Mouse (Mus musculus) frontal cortex, postnatal 14 days (tissue): Measurements from ENCODE around the gene Thoc7.
"Not testable (repeated sequence)": the region's sequence is repeated elsewhere in the genome, so short reads cannot be mapped to it uniquely, and the experiment has no call there.

Experiments
- DNase-seq, 2 experiments: peaks; one replicate each; pipeline ENCODE4 v3.0.0; 2022; ENCODE audit warnings: low spot score in 2 of 2

The Thoc7 gene

DNA sequence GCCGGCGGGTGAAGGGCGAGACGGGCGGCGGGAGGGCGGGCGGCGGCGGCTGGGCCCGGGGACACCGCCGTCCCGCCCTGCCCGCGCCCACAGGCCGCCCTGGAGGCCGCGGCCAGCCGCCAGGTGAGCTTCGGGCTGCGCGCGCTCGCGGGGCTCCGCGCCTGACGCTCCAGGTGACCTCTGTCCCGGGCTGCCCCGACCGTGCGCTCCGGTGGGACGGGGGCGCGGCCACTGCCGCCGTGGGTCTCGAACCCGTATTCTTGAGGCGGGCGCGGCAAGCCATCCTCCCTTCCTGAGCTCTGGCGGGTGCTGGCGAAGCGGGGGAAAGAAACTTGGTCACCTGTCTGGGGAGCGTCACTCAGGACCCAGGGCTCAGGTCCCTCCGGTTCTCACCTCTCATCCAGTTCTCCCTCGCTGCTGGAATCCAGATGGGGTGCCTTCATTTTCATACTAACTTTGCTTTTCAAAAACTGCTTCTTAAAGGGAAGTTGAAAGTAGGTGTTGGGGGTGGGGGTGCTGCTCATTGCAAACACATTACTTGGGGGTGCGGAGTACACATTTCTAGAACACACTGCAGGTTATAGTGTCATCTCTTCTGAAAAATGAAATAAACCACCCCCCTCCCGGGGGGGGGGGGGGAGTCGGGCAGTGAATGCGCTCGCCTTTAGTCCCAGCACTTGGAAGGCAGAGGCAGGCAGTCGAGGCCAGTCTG, at the start of gene Thoc7, which contains the start of gene Atxn7:
Gene Thoc7 (minus strand): TSS at position 452 of the 712 bp plus-strand sequence.
Gene Atxn7 (plus strand): TSS at position 40 of the 712 bp plus-strand sequence.
- DNase-seq, result peak in 1 of 2 experiments; percentile 25

DNA sequence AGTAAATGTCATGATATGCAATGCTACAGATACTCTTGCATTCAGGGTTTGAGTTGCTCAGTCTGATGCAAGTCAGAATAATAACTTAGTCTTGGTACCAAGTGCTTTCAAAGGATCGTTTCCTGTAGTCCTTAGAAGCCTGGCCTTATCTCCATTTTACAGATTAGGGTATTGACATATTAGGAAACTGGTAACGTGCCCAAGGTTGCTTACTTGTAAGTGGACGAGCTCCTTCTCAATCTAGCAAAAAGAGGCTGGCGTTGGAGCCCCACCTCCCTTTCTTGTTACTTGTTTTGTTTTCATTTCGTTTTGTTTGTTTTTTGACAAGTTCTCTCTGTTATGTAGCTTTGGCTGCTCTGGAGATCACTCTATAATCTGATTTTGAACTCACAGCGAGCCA, 48.1 kb upstream of the Thoc7 start:
- no peak for DNase-seq

DNA sequence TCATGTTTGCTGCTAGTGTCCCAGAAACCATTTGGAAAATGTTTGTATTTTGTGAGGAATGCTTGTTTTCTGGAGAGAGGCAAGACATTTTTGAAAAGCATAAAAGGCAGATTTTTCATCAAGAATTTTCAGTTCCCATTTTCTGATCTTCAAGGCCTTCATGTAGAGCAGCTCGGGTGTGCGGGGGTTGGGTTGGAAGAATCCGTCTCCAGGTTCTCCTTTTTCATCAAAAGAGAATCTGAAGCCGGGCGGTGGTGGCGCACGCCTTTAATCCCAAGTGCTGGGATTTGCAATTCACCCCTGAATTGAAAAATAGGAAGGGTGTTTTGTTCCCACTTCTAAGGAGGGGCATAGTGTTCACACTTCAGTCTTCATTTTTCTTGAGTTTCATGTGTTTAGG, 41.1 kb upstream of the Thoc7 start:
- no peak for DNase-seq

DNA sequence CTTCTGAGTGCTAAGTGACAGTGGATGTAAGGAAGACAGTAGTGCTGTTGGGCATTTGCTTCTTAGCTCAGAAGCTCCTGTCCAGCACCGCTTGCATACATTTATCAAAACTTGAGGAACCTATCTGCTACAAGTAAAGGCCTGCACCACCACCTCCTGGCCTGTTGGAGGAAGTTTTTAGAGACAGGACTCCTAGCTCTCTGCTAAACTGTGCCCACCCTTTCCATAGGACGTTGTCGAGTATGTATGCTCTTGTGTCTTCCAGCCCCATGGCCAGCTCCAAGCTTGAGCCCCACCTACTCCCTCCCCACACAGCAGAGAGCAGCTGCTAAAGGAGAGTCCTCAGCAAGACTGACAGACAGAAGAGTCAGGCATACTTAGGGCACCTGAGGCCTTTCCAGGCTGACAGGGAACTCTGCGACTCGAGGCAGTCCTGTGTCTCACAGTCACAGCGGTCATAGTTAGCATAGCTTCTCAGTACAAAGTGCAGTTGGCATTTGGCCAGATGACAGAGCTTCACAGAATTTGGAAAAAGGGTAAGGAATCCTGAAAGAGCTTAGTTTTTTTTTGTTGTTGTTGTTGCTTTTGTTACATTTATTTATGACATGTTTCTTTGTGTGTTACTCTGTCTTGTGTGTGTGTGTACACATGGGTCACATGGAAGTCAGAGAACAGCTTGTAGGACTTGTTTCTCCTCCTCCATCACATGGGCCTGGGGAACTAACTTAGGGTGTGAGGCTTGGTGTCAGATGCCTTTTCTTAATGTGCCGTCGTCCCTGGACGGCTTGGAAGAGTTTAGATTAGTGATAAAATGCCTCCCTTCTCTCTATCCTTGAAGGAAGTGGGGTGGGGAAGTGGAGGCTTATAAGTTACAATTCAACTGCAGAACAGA, 33.8 kb upstream of the Thoc7 start:
- DNase-seq, result no peak

DNA sequence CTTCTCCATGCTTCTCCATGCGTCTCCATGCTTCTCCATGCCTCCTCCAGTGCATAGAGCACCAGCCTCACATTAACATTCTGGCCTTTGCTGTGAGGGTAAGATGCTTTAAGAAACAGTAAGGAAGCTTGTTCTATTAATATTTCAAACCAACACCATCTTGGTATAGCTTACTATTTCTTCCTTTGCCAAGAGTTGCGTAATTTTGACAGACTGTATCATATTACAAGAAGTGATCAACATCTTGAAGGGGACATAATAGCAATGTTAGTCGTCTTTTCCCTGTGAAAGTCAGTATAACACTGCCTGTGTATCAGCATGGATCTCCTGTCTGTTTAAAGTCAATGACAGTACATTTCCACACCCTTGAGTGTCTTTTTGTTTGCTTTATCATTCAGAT, 29.1 kb upstream of the Thoc7 start:
- DNase-seq, result no peak

DNA sequence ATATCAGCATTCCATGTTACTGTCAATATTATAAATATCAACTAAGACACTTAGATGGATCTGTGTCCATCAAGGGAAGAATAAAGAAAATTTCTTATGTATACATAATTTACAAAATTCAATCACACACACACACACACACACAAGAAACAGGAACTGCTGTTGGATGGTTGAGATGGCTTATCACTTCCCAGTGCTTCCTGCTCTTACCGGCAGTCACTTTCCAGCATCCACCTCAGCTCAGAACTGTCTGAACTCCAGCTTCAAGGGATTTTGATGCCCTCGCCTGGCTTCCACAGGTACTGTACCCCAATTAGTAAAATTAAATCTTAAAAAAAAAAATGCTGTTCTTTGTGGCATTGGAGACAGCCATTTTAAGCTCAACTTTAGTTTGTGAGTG, 26.7 kb upstream of the Thoc7 start:
- no peak for DNase-seq

DNA sequence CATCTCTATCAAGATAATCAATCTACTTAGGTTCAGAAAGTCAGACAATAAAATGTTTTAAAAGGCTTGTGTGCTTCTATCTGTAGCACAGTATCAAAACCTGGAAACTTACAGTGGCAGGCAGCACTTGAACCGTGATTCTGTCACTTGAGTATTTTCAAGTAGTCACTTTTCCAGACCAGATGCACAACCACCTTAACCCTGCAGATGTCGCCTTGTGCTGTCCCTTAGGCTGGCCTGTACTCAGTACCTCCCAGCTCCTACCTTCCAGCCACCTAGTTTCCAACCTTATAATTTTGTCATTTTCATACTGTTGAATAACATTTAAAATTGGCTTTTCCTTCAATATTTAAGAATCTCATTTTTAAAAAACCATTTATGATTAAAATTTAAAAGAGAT, 20.5 kb upstream of the Thoc7 start:
- no peak for DNase-seq

DNA sequence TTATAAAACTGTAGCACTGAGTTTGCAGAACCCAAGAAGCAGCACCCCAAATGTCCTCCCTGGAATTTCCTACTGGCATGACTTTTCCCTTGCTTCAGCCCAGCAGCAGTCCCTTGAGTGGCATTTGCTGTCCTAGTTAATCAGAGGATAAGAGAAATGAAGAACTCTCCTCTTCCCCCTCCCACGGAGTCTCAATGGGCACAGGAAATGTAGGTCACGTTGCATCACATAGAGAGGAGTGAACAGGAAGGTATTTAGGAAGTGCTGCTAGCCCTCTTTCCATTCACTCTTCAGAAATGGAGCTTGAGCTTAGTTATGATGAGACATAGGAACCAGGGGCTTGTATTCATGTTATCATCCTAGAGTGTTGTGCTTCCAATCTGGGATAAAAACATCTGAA, 19.6 kb upstream of the Thoc7 start:
- DNase-seq, result no peak

DNA sequence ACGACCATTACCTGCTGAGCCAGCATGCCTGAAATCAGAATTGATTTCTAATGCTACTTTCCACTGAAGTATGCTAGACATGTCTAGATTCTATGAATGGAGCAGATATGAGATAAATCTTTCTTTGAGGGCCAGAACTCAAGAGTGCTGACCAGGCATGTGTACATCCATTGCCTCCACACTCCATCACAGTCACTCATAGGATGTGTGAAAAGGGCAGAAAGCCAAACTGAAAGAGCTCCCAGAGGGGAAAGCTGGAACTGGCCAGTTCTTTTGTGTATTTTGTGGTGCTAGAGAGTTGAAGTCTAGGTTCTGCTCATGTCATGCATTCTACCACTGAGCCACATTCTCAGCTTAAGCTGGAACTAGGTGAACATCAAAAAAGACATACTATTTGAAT, 15.8 kb upstream of the Thoc7 start:
- DNase-seq, result no peak

DNA sequence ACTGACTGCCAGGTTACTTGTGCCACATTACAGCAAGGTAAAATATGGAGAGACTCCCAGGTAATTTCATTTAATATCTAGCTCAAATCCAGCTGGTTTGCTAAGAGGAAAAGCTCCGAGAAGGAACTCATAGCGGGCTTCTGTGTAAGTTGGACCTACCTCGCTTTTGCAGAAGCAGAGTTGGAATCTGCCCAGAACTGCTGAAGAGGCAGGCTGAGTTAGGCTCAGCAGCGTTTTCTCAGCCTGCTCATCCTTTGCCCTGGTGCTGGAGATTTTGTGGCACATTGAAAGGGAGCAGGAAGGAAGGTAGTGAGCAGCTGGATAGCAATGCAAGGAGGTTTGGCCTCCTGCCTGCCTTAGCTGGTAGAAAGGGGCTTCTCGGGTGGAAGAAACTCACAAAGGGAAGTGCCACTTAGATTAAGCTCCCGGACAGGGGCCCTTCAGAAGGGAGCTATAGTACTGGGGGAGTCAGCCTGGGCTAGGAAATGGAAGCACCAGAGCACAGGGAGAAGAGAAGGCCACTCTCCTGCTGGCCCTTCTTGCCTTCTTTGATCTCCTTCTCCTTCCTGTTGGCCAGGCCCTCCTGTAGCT, 10.1 kb upstream of the Thoc7 start:
- no peak for DNase-seq

DNA sequence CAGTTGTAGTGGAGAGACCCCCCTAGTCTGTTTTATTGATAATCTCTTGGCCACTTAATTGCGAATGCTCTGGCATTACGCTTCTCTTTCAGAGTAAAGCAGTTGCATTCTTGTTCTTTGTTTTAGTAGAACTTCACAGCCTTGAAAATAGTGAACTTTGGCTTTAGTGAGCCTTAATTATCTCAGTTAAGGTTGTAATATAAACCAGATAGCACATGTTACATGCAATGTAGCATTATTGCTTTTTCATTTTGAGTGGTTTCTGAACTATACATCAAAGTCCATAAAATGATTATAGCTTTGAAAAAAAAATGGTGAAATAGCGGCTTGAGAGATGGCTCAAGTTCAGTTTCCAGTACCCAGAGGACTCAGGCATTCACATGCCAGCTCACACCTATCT, 8.9 kb upstream of the Thoc7 start:
- DNase-seq, result no peak

DNA sequence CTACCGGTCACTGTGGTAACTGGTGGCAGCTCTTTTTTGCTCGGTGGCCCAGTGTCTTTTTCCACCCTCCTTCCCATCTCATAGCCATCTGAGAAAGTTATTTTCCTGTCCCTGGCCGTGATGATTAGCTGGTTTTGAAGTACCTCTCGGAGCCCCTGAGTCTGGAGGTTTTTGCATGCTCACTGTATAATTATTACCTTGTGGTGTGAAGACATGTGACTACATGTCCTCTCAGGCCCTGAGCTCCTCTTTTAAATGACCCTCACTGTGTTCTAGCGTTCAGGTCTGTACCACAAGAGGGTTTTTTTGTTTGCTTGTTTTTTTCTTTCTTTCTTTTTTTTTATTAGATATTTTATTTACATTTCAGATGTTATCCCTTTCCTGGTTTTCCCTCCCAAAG, 6.8 kb upstream of the Thoc7 start:
- DNase-seq, result no peak

DNA sequence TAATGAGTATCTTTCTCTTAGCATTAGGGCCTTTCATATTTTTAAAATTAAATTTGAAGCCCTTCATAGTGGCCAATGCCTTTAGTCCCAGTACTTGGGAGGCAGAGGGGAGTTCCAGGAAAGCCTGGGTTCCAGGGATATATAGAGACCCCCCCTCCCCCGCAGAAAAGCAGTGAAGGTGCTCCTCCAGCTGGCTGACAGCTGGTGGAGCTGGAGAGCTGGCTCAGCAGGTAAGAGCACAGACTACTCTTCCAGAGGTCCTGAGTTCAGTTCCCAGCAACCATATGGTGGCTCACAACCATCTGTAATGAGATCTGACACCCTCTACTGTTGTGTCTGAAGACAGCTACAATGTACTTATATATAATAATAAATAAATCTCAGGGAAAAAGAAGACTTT, 6.0 kb upstream of the Thoc7 start:
- no peak for DNase-seq

DNA sequence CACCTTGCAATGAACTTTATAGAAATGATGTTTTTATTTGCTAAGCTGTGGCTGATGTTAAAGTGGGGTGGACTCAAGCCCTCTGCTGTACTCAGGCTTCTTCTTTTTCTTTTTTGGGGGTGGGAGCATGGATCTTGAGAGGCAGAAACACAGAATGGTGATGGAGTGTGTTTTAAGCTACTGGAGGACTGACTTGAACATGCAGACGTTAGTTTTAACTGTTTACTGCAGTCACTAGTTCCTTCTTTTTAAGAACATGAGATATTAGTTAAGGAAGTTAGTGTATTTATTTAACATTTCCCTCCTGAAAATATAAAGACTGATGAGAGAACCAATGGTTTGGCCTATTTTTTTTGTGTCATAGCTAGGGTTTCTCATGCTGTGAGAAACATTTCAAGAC, 1.9 kb upstream of the Thoc7 start:
- no peak for DNase-seq

DNA sequence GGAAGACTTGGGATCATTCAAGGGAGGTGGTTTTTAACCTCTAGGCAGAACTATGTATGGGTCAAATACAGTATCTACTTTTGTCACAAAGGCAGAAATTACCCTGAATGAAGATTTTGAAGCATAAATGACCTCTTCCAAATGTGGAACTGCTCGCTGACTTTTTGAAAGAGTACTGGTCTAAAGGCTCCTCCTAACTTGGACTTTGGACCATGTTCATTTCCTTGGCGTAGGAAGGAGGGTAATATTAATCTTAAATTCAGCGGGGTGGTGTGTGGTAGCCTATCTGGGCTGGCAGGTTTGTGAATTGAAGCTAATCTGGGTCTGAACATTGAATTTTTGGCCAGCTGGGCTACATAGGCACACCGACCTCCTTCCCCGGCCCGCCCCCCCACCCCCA, 824 bp upstream of the Thoc7 start:
- no peak for DNase-seq

DNA sequence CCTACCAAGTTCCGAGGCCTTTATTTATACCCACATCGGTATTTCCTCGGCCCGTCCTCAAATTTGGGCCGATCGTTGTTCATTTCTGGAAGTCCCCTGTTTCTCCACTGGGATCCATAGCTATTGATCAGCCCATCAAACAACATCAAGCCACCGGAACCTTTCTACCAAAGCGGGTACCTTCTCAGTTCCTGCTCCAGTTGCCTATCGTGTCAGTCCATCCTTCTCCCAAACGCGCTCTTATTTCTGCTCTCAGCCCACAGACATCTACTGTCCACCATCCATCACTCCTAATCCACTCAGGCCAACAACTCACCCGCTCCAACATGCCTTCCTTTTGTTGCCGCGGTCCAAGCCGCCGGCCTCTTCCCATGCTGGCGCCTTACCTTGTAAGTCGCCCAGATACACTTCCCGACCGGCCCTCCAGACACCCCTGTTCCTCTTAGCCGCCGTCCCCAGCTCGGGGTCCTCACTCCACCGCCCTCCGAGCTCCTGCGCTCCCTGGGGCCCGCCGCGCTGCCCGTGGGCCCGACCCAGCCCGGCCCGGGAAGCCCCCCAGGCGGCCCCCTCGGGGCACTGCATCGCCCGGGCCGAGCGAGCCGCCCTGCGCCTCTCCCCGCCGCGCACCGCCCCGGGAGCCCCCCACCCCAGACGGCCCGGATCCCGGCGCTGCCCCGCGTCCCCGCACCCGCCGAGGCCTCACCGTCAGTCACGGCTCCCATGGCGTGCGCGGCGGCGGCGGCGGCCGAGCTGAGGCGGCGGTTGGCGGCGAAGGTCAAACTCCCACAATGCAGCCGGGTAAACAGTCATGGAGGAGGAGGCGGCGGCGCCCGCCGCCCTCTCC, 948 bp downstream of the Thoc7 start:
- peak; percentile 18 to 44 for DNase-seq

DNA sequence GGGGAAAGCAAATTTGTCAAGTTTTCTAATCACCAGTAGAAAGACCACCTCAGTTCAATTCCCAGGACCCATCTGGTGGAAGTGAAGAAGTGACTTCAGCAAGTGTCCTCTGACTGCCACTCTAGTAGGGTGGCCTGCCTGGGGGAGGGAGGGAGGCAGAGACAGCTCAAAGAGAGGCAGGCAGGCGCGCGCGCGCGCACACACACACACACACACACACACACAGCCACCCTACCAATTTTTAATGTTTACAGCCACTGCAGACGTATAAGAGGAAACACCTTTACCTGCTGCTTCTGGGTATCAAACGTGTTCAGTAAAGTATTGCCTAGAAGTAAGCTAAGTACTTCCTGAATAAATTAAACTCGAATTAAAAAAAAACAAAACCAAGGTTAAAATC, 1.6 kb downstream of the Thoc7 start:
- no peak for DNase-seq

DNA sequence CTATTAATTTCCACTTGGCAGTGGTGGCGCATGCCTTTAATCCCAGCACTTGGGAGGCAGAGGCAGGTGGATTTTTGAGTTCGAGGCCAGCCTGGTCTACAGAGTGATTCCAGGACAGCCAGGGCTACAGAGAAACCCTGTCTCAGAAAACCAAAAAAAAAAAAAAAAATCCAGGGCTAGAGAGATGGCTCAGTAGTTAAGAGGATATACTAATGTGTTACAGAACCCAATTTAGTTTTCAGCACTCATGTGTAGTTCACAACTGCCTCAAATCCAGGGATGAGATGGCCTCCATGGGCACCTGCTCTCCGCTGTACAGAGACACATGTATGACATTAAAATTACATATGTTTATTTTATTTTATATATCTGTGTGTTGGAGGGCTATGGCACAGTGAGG, 9.5 kb downstream of the Thoc7 start:
- DNase-seq, result not testable (repeated sequence)

DNA sequence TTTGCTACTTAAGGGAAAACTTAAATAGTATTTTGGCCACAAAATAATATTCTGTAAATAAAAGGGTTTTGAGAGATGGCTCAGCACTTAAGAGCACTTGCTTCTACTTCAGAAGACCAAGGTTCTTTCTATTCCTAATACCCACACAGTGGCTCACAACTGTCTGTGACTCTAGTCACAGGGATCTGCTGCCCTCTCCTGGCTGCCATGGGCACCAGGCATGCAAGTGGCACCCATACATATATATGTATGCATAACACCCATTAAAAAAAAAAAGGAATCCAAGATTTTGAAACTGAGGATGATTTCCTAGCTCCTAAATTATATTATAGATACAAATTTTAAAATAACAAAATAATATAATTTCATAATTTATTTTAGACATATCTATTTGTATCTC, 11.3 kb downstream of the Thoc7 start:
- DNase-seq, result no peak

DNA sequence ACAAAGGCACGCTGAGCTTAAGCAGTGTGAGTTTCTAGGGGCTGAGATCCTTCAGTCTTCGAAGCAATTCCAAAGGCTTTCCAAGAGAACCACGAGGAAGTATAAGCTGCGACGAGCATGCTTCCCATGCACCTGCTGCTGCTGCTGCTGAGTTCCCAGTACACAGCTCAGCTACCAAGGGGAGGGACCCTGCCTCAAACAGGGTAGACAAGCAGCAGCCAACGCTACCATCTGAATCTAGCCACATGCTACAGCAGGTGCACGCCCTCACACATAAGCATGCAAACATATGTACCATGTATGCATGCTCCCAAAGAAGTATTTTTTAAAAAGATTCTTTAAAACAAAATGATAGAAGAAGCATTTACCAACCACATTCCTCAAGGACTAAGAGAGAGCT, 13.3 kb downstream of the Thoc7 start:
- DNase-seq, result no peak

DNA sequence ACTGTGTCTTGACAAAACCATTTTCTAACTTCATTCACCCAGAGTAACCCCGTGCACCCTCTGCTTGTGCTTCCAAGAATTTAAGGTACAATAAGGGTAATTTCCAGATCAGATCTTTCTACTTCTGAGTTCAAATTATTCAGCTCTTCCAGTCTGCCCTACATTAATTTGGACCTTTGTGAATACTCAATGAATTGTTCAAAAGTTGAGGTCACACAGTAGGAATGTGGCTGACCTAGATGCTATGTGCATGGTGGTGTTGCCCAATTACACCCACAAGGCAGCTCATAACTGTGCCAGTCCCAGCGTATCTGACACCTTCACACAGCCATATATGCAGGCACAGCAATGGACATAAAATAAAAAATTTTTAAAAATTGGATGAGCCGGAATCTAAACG, 17.0 kb downstream of the Thoc7 start:
- DNase-seq, result no peak

DNA sequence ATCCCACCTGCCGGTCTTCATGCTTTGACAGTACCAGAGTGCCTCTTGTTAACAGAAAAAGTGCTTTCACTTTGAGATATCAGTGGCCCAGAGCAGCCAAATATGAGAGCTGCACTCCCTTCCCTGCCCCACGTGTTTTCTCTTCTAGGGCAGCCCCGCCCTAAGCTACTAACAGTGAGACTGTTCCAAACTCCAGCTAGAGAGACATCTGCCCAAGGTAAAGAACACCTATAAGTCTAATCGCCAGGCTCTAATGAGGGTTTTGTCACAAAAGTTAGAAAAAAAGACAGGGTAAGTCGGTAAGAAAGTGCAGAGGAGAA, 27.6 kb downstream of the Thoc7 start:
- DNase-seq, result no peak
